Mouse (Mus musculus) cerebellum, adult 2 months (tissue): ENCODE results near the gene Sbk3.

Source experiments
- CTCF ChIP-seq: fragments of 200-500 bp; IDR thresholded peaks from 2 replicates; pipeline ENCODE4 v1.5.1; 2011; ENCODE audit warnings: low read depth, mild to moderate bottlenecking, control low read depth, low read length, moderate library complexity, borderline replicate concordance; ENCODE audit not compliant: insufficient read depth
- POLR2A ChIP-seq: fragments of 200-500 bp; IDR thresholded peaks from 2 replicates; pipeline ENCODE4 v1.6.1; 2011; ENCODE audit warnings: low read length, control low read depth, borderline replicate concordance; ENCODE audit not compliant: insufficient read depth

GRCm38 (mm10) chr7:4996003-4996895 lies 25.3 kb upstream of the Sbk3 start, which contains the start of gene Zfp579:
- TF ChIP-seq CTCF (no peak), POLR2A (peak; percentile 83)
